Comparison of ENCODE assay signal across 1 mouse cellular context in the genomic region with DNA sequence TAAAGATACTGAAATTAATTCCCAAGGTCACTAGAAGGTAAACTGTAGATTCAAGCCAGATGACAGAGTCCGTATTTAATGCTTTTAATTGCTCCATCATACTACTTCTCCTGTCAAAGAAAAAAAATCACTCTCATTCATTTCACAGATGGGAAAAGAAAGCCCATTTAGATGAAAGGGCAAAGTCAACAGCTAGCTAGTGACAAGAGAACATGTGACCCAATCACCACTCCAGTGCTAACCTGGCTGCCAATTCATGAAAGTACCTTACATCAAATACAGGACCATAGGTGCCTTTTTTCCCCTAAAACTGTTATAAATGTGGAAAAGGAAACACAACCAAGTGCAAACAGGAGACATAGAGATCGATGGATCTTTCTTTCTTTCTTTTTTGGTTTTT.
TF ChIP-seq lines count a peak whose summit lies in the region.

No protein-coding gene starts in this region.

TF ChIP-seq in CH12.LX, 34 proteins besides CTCF, POLR2A, EP300 and RAD21:
- TF ChIP-seq TBP (conservative IDR thresholded peaks at IDR 0.05; ENCODE audit: low read depth, low read length) (no peak), MYC (IDR thresholded peaks at IDR 0.05; ENCODE audit: low read depth, low read length) (no peak), MXI1 (IDR thresholded peaks at IDR 0.05; ENCODE audit: low read depth, low read length) (no peak), IRF4 (IDR thresholded peaks at IDR 0.05; ENCODE audit: low read depth, low read length) (no peak)
